Mouse (Mus musculus): Measurements from ENCODE around the gene Rgs8.

Rgs8 gene

DNA sequence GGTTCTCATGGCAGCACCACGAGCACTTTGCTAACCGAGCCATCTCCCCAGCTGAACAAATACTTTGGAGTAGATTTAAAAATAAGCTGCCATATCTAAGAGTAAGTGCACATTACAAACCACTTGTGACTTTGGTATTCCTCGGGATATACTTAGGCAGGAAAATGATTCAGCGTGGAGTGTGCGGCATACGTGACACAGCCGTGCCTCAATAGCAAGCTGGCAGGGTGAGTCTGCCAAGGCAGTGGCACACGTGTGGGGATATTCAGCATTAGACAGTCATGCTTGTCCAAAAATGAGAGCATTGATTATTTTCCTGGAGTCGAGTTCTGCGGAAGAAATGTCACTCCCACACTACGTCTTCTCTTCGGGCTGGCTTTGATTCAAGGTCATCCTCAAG, 21.1 kb downstream of the Rgs8 start:
- no peak for DNase-seq (ENCODE audit: low spot score)

GRCm38 (mm10) chr1:153675591-153675990, 22.8 kb downstream of the Rgs8 start:
- no peak for DNase-seq (ENCODE audit: low spot score)

DNA sequence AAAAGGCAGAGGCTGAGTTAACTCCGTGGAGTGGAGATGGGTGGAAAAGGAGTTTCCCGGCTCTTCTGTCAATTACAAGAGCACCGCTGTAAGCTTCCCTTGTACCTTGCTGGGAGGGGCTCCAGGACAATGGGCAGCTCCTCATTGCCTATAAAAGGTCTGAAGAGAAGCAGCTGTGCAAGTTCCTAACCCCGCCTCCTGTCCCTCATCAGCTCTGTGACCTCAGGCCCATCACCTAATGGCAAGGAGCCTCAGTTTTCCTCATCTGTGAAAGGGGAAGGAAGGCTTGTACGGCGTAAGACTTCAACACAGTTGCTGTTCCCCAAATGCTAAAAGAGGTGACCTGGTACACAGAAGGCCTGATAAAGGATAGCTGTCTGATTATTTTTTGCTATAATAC, 24.8 kb downstream of the Rgs8 start:
- no peak for DNase-seq (ENCODE audit: low spot score)

GRCm38 (mm10) chr1:153679147-153679546, 26.3 kb downstream of the Rgs8 start:
- DNase-seq (ENCODE audit: low spot score): no peak

DNA sequence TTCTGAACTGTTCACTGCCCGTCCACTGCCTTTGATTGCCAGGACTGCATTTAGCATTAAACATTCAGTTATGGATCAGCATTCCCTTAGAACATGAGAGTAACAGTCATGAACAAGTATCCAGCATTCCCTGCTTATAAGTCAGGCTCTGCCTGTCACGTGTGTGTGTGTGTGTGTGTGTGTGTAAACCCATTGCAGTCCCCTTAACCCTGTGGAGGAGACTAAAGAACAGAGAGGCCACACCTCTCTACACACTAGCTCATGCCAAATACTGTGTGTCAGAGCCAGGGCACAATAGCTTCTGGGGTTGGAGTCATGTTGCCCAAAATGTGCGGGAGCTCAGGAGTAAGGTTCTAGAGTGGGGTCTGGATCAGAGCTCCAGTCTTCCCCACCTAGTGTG, 26.8 kb downstream of the Rgs8 start:
- DNase-seq (ENCODE audit: low spot score): no peak

GRCm38 (mm10) chr1:153680363-153680762, 27.5 kb downstream of the Rgs8 start:
- no peak for DNase-seq (ENCODE audit: low spot score)

- DNase-seq (ENCODE audit: low spot score): no peak
Observed at GRCm38 (mm10) chr1:153681036-153681435, 28.2 kb downstream of the Rgs8 start.

DNA sequence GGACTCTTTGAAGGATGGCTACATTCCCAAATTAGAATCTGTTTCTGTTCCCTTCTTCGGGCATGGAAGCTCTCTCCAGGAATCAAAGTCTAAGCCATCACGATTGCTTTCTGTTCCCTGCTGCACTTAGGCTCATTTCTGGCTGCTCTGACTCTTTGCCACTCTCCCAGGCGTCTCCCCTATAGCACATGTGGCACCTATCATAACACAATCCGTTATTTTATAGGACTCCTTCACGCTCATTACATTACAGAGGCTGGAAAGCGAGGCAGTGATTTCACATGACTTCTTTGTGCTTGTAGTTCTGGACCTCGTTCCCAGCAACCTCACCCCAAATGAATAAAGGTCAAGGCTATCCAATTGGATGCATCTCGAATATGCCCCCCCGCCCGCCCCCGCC, 30.4 kb downstream of the Rgs8 start:
- no peak for DNase-seq (ENCODE audit: low spot score)

GRCm38 (mm10) chr1:153685630-153686029, 32.8 kb downstream of the Rgs8 start:
- DNase-seq (ENCODE audit: low spot score): no peak

- DNase-seq (ENCODE audit: low spot score): no peak
Observed at GRCm38 (mm10) chr1:153692526-153692925, 39.7 kb downstream of the Rgs8 start.

DNA sequence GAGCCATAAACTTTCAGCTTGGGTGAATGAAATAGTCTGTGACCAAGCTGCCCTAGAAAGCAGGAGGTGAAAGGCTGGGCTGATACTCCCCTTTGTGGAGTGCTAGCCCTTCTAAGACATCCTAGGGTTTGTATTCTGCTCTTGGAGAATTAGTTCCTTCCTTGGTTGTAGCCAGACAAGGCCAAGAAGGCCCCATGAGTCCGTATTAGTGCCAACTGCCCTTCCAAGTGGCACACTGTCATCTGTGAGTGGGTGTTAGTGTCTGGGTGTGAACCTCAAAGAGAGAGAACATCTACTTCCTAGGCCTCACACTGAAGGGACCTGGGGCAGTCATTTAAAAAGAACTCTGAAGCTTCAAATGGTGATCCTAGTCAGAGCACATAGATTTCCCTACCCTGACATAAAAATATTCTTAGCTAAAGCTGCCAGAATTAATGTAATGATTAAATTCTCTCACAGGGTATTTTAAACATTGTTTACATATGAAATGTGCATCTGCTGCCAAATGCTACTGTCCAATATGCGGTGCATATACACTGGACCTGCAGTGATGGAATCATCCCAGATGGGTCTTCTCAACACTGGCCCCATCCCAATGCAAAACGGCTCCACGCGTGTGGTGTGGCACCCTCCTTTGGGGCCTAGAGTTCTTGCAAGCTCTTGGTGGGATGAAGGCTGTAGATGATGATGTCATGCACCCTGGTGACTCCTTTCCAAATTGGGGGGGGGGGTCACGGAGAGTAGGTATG, 41.7 kb downstream of the Rgs8 start:
- DNase-seq (ENCODE audit: low spot score): no peak

- no peak for DNase-seq (ENCODE audit: low spot score)
Observed at GRCm38 (mm10) chr1:153695398-153695797, 42.6 kb downstream of the Rgs8 start.

GRCm38 (mm10) chr1:153696093-153696492, 43.3 kb downstream of the Rgs8 start:
- no peak for DNase-seq (ENCODE audit: low spot score)

DNA sequence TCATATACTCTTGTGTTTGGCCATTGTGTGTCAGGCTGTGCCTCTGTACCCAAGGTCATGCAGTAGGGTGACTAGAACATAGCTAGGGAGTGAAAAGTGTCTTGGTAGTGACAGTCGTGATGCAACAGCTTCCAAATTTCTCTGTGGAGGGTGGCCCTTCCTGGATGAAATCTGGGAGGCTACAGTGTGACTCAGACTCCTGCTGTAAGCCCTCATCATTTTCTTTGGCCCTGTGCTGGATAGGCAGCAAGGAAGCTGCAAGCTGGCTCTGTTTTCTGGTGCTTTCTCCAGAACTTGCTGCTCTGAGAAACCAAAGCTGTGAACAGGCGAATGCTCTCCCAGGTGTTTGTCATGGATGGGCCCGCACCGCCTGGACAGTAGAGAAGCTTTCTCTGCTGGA, 43.7 kb downstream of the Rgs8 start:
- no peak for DNase-seq (ENCODE audit: low spot score)

- DNase-seq (ENCODE audit: low spot score): no peak
Observed at GRCm38 (mm10) chr1:153697581-153698251, 44.9 kb downstream of the Rgs8 start.

- DNase-seq (ENCODE audit: low spot score): no peak
Observed at GRCm38 (mm10) chr1:153698311-153699084, 45.7 kb downstream of the Rgs8 start.

DNA sequence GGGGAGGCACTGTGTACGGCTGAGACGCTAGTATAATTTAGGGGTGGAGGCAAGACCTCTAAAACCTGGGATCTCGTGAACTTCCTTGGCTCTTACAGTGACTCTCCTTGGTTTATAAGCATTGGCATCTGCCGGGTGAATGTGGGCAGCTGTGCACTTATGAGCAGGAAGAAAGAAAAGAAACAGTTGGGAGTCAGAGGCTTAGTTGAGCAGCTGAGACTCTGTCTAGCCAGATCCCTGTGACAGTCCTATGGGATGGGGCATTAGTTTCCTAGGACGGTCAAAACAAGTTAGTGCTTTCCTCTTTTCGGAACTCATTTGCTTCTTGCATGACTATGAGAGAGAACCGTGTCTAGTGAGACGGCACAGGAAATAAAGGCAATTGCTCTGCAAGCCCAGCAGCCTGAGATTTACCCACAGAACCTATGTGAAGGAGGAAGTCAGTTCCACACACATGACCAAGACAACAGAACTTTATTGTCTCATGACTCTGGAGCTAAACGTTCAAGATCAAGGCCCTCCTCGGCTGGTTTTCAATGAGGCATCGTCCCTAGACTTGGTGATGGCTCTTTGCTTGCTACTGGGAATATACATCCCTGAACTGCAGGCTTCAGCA, 47.7 kb downstream of the Rgs8 start:
- no peak for DNase-seq (ENCODE audit: low spot score)

DNA sequence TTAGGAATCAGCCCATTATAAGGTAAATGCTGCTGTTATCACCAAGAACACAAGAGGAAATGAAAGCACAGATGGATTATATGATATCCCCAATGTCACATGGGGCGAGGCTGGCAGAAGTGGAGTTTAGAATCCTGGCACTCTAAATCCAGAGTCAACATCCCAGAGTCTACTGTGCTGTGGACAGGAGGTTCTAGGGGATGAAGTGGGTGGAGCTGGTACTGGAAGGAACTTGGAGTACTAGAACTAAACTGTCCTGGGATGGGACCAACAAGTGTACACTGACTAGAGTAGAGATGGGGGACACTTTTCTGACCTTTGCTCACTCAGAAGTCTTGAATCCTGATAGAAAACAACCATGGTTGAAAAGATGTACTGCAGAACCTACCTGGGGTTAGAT, 48.6 kb downstream of the Rgs8 start:
- DNase-seq (ENCODE audit: low spot score): no peak

GRCm38 (mm10) chr1:153702166-153702852, 49.5 kb downstream of the Rgs8 start:
- no peak for DNase-seq (ENCODE audit: low spot score)

GRCm38 (mm10) chr1:153702853-153703410, 50.1 kb downstream of the Rgs8 start:
- DNase-seq (ENCODE audit: low spot score): no peak

GRCm38 (mm10) chr1:153703445-153703991, 50.7 kb downstream of the Rgs8 start:
- peak; percentile 74 for DNase-seq (ENCODE audit: low spot score)
